Mouse (Mus musculus) gonadal fat pad, adult 2 months (tissue): ENCODE data around the gene Tmem63a. TPM values are rescaled to one million over a fixed set of nuclear protein-coding genes. Genes with fewer than 3 reads are reported as not detected.

Experiments
- DNase-seq: peaks from one replicate; pipeline ENCODE4 v3.0.0-alpha.2; 2012; ENCODE audit warnings: low read depth
- polyA plus RNA-seq: library from polyadenylated mRNA; depleted of rRNA; stranded (reverse); fragments of >200 nt; gene quantifications from 2 replicates; pipeline ENCODE4 v1.2.3, GENCODE M21; 2012; rRNA removed

Gene Tmem63a
- polyA plus RNA-seq, 1 experiment, result 41.7 TPM

GRCm38 (mm10) chr1:181009011-181009590, 67.0 kb downstream of the Tmem63a start:
- DNase-seq, result no peak

GRCm38 (mm10) chr1:181009754-181010153, 67.6 kb downstream of the Tmem63a start:
- DNase-seq, result no peak

DNA sequence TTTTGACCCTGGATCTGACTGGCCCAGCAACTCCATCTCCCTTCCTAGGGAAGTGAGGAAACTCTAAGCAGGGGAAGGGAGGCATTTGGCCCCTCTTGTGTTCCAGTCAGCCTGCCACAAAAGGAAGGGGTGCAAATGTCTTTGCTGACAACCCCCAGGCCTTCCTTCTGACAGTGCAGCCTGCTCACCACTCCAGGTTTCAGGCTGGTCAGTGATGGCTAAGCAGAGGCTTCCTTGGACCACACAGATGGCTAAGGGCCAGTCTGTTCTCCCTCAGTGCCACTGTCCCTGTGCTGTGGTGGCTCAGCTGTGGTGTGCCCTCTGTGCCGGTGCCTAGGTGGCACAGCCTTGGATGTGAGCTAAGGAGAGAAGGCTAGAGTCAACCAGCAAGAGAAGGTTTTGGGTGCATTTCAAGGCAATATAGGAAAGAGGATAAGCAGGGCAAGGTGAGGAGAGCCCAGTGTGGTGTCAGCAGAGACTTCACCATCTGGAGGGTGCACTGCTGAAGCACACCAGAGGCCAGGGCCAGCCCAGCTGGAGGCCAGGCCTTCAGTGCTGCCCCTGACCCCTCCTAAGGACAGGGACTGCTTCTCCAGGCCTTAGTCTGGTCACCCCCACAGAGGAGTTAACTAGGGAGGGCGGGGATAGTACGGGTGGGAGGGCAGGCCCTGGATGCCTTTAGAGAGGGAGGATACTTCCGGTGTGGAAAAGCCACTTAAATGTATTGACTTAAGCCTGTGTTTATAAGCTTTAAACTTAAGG, 68.2 kb downstream of the Tmem63a start:
- no peak for DNase-seq

DNA sequence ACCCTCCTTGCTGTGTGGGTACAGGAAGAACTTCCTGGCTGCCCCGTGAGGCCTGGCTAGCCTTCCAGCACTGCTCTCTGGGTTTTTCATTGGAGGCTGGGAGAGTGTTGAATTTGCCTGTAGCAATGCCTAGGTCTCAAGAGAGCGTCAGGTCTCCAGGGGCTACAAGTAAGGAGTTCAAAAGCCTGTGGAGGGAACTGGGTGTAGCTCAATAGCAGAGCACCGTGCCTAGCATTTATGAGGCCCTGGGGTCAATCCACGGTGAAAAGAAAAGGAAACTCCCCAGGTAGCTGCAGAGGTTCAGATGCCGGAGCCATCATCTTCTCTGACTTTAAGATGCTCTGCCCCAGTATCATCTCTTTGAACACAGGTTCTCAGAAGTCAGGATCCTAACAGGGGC, 69.5 kb downstream of the Tmem63a start:
- DNase-seq, result no peak

GRCm38 (mm10) chr1:181012416-181012815, 70.3 kb downstream of the Tmem63a start:
- no peak for DNase-seq

- DNase-seq, result no peak
Measured at GRCm38 (mm10) chr1:181013446-181013845, 71.3 kb downstream of the Tmem63a start.

DNA sequence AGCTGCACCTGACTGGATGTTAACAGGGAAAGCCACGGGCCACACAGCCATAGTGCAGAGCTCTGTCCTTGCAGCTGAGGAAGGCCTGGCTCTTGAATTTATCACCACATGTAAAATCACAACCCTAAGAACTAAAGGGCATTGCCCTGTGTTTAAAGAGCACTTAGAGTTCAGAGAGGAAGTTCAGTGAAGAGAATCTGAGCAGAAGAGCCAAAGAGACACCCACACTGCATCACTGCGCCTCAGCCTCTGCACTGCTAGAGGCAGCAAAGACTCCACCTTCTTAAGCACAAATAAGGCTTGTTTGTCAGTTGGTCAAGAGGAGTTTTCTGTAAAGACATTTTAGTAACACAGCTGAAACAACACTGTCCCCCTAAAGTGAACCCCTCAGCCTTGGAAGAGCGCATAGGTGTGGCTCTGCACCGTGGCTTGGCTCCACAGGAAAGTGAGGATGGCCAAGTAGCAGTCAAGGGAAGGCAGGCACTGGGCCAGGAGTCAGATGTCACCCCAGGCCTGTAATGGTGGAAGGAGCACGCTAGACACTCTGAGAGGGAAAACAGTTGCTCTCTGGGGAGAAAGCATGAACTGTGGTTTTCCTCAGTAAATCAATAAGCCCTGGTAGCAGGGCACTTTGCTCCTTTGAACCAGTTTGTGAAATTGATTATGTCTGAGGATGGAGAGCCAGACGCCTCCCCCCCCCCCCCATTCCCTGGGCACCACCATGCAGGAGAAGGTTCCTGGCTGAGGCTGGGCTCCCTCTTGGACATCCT, 72.8 kb downstream of the Tmem63a start:
- no peak for DNase-seq

- DNase-seq, result peak; percentile 80
Measured at GRCm38 (mm10) chr1:181015558-181015957, 73.4 kb downstream of the Tmem63a start.

GRCm38 (mm10) chr1:181016045-181016444, 73.9 kb downstream of the Tmem63a start:
- no peak for DNase-seq

DNA sequence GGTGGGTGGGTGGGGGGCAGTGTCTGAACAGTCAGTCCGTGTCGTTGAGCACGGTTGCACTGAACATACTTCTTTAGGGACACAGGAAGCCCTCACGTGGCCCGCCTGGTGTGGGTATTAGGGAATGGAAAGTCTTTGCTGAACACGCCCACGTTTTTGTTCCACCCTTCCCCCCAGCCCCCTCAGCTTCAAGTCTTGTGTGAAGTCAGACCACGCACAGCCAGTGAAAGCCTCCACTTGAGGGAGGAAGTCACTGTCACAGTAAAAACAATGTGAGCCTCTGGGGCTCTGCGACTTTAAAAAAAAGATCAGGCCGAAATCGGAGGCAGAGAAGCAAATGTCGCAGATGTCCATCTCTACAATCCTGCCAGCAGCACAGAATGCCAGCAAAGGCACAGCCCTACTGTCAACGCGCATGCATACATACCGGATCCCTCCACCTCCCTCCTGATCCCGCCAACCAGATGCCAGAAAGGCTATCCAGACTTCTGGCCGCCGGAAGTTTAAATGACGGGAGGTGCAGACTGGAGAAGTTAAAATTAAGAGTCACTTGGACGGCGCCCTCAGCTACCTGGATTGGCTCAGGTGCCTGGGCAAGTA, 74.5 kb downstream of the Tmem63a start:
- DNase-seq, result no peak

DNA sequence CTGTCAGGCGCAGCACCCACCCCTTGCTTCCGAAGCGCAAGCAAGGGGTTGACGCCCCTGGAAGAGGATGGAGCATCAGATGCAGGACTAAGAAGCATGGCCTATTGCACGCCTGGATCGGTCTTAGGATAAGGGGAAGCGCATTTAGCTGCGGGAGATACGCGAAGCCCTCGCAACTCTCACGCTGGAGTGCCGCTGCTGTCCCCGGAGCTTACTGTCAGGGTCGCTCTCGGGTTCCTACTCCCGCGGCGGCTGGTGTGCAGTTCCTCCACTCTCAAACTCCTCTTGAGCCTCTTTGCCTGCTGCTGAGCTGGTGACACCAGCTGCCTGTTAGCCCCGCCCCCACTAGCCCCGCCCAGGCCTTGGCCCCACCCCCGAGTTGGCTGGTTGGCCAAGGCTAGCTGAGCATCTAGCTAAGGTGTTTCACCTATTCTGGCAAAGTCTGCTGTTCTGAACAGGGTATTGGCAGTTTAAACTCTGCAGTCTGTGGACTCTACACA, 75.1 kb downstream of the Tmem63a start:
- no peak for DNase-seq

- DNase-seq, result no peak
Measured at GRCm38 (mm10) chr1:181017890-181018420, 75.8 kb downstream of the Tmem63a start.

GRCm38 (mm10) chr1:181020756-181021487, 78.8 kb downstream of the Tmem63a start, which contains the start of gene Ephx1:
Ephx1 (minus strand) TSS chr1:181020904.
- no peak for DNase-seq

DNA sequence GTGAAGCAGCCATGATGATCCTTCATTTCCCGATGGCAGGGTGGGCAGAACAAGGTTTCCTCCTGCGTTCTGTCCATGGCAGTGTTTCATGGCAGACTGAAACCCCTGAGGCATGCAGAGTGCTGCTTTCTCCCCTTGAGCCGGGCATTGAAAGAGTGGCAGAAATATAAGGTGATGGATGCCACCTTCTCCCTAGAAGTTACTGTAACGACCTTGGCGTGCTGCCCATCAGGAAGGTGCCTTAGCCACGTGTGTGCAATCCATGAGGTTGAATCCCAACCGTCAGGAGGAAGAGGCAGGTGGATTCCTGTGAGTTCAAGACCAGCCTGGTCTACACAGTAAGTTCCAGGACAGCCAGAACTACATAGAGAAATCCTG, 79.3 kb downstream of the Tmem63a start:
- DNase-seq, result no peak

DNA sequence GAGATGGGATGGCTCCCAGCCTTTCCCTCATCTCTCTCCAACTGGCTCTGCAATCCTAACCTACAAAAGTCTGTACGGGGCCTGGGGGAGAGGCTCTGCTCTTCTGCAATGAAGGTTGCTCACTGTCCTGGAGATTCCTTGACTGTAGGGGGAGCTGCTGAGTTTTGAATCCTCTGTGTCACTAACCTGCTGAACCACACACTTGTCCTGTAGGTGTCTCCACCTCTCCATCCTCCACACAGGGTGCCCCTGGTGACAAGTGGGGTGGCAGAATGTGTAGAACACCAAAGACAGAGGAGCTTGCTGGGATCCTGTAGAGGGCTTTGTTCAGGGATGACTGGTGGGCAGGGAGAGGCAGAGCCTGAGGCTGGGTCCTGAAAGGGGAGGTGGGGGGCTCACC, 80.1 kb downstream of the Tmem63a start:
- DNase-seq, result no peak

Other genes starting within 250 kb of the Tmem63a start
- not detected in 2 replicates for gene Mixl1, start 245.3 kb upstream of the Tmem63a start, polyA plus RNA-seq
- gene Acbd3, start 216.3 kb upstream of the Tmem63a start, polyA plus RNA-seq, result 19.2 and 22.4 TPM in 2 replicates
- gene H3f3a, start 128.4 kb upstream of the Tmem63a start, polyA plus RNA-seq, result 399 and 407 TPM in 2 replicates
- 11.2 and 12.7 TPM in 2 replicates for gene Sde2, start 91.2 kb upstream of the Tmem63a start, polyA plus RNA-seq
- 0.19 and 0.41 TPM in 2 replicates for gene Lefty2, start 49.2 kb upstream of the Tmem63a start, polyA plus RNA-seq
- 54.8 and 58.5 TPM in 2 replicates for gene Pycr2, start 38.1 kb upstream of the Tmem63a start, polyA plus RNA-seq
- 4.1 and 5.7 TPM in 2 replicates for gene Lefty1, start 7.3 kb upstream of the Tmem63a start, polyA plus RNA-seq
- 57.6 and 57.7 TPM in 2 replicates for gene Ephx1, start 78.6 kb downstream of the Tmem63a start, polyA plus RNA-seq
- gene 9130409I23Rik, start 108.9 kb downstream of the Tmem63a start, polyA plus RNA-seq, result not detected in 2 replicates
- gene Nvl, start 201.9 kb downstream of the Tmem63a start, polyA plus RNA-seq, result 9.4 and 13.2 TPM in 2 replicates
- gene Cnih4, start 202.3 kb downstream of the Tmem63a start, polyA plus RNA-seq, result 14.7 and 17.2 TPM in 2 replicates